Mouse (Mus musculus) hindlimb bud, embryonic 11.5 days (tissue): Measurements from ENCODE around the gene Scgb1c1.

Source experiments
- DNase-seq: peaks from one replicate; pipeline ENCODE4 v3.0.0-alpha.2; 2012; ENCODE audit warnings: low read depth, low spot score; ENCODE audit errors: extremely low spot score

Scgb1c1 gene

GRCm38 (mm10) chr7:140840750-140841735 is 4.3 kb upstream of the Scgb1c1 start:
- no peak for DNase-seq

- no peak for DNase-seq
Observed at GRCm38 (mm10) chr7:140843806-140844205, 1.5 kb upstream of the Scgb1c1 start.

- no peak for DNase-seq
Observed at GRCm38 (mm10) chr7:140845683-140846082, 336 bp downstream of the Scgb1c1 start.

GRCm38 (mm10) chr7:140846676-140847075 is 1.3 kb downstream of the Scgb1c1 start:
- DNase-seq: no peak

GRCm38 (mm10) chr7:140847755-140848580 is 2.6 kb downstream of the Scgb1c1 start, which contains the start of gene Odf3:
Gene Odf3 (plus strand): TSS chr7:140847805.
- no peak for DNase-seq

- DNase-seq: no peak
Observed at GRCm38 (mm10) chr7:140848591-140848990, 3.2 kb downstream of the Scgb1c1 start.

GRCm38 (mm10) chr7:140851916-140852315 is 6.6 kb downstream of the Scgb1c1 start:
- no peak for DNase-seq

GRCm38 (mm10) chr7:140853386-140853785 is 8.0 kb downstream of the Scgb1c1 start:
- no peak for DNase-seq

GRCm38 (mm10) chr7:140854483-140854882 is 9.1 kb downstream of the Scgb1c1 start:
- no peak for DNase-seq

- no peak for DNase-seq
Observed at GRCm38 (mm10) chr7:140855181-140855580, 9.8 kb downstream of the Scgb1c1 start.

GRCm38 (mm10) chr7:140855860-140856784 is 10.8 kb downstream of the Scgb1c1 start, which contains the start of gene Gm45785:
Gene Gm45785 (minus strand): TSS chr7:140856331.
- DNase-seq: peak; percentile 86

- peak; percentile 12 for DNase-seq
Observed at GRCm38 (mm10) chr7:140856785-140857549, 11.6 kb downstream of the Scgb1c1 start, which contains the start of gene Ric8a. Gene Ric8a (plus strand): TSS chr7:140856957.

- no peak for DNase-seq
Observed at GRCm38 (mm10) chr7:140857550-140858505, 12.5 kb downstream of the Scgb1c1 start, which contains the start of gene Bet1l. Gene Bet1l (minus strand): TSS chr7:140857577.

GRCm38 (mm10) chr7:140858746-140859145 is 13.4 kb downstream of the Scgb1c1 start:
- DNase-seq: no peak

- DNase-seq: no peak
Observed at GRCm38 (mm10) chr7:140859997-140860396, 14.7 kb downstream of the Scgb1c1 start.

GRCm38 (mm10) chr7:140860728-140861127 is 15.4 kb downstream of the Scgb1c1 start:
- DNase-seq: no peak

GRCm38 (mm10) chr7:140864761-140865160 is 19.4 kb downstream of the Scgb1c1 start:
- DNase-seq: no peak

GRCm38 (mm10) chr7:140874224-140874623 is 28.9 kb downstream of the Scgb1c1 start:
- no peak for DNase-seq
